Mouse (Mus musculus): ENCODE results near the gene Lpar1. TPM values are rescaled to one million over a fixed set of nuclear protein-coding genes. Genes with fewer than 3 reads are reported as not detected.

Lpar1 gene
- polyA plus RNA-seq, 1 experiment from 2014 or later = 20.4 TPM

DNA sequence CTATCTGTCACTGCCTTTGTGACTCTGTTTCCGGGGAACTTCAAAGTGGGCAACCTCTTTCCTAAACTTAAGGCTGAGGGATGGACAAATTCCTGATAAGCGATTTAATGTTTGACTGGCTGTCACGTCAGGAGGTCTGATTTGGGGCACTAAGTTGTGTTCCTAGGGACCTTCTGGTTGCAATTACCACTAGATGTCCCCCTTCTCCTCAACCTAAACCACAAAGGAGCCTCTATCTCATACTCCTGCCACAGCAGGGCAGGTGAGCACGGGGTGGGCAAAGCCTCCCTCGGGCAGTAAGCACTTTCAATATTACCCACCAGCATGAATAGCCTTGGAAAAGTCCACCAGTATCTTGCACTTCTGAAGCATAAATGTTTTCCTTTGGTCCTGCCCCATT, 134.5 kb downstream of the Lpar1 start:
- 59% methylated on average over 5 of the region's 5 CpGs for WGBS
- ATAC-seq (ENCODE audit: low FRiP score, low read depth) = no peak
- Histone ChIP-seq H3K36me3 (no peaks in the 10 kb centered on the region), H3K27ac (replicated peaks) (no peak overlapping the region), H3K4me3 (no peak overlapping the region), H3K27me3 (no peaks in the 10 kb centered on the region), H3K9me3 (no peaks in the 10 kb centered on the region), H3K9ac (no peak overlapping the region), H3K4me1 (replicated peaks) (no peaks in the 10 kb centered on the region), H3K4me2 (no peak overlapping the region)

GRCm38 (mm10) chr4:58417319-58417718, 136.4 kb downstream of the Lpar1 start:
- WGBS = 67% methylated on average over 4 of the region's 4 CpGs
- no peak for ATAC-seq (ENCODE audit: low FRiP score, low read depth)
- H3K4me1 ChIP-seq (replicated peaks) = no peaks in the 10 kb centered on the region
- no peak overlapping the region for H3K4me2 ChIP-seq
- H3K4me3 ChIP-seq = no peak overlapping the region
- no peaks in the 10 kb centered on the region for H3K36me3 ChIP-seq
- H3K27me3 ChIP-seq = no peaks in the 10 kb centered on the region
- no peaks in the 10 kb centered on the region for H3K9me3 ChIP-seq
- no peak overlapping the region for H3K9ac ChIP-seq
- H3K27ac ChIP-seq (replicated peaks) = no peak overlapping the region

- no peak for ATAC-seq (ENCODE audit: low FRiP score, low read depth)
- H3K4me2 ChIP-seq = no peak overlapping the region
- H3K4me3 ChIP-seq = no peak overlapping the region
- H3K27me3 ChIP-seq = no peaks in the 10 kb centered on the region
- no peak overlapping the region for H3K27ac ChIP-seq (replicated peaks)
- no peaks in the 10 kb centered on the region for H3K36me3 ChIP-seq
- H3K4me1 ChIP-seq (replicated peaks) = no peaks in the 10 kb centered on the region
- WGBS = 91% methylated on average over 3 of the region's 3 CpGs
- H3K9ac ChIP-seq = no peak overlapping the region
- H3K9me3 ChIP-seq = no peaks in the 10 kb centered on the region
Measured at GRCm38 (mm10) chr4:58415537-58415936, 138.2 kb downstream of the Lpar1 start.

- Histone ChIP-seq H3K9ac (no peak overlapping the region), H3K4me3 (no peak overlapping the region), H3K4me1 (replicated peaks) (no peaks in the 10 kb centered on the region), H3K27ac (replicated peaks) (no peak overlapping the region), H3K36me3 (no peaks in the 10 kb centered on the region), H3K9me3 (no peaks in the 10 kb centered on the region), H3K27me3 (no peaks in the 10 kb centered on the region), H3K4me2 (no peak overlapping the region)
- WGBS = 81% methylated on average over 13 of the region's 13 CpGs
- ATAC-seq (ENCODE audit: low FRiP score, low read depth) = no peak
Measured at GRCm38 (mm10) chr4:58413188-58414185, 140.2 kb downstream of the Lpar1 start.

DNA sequence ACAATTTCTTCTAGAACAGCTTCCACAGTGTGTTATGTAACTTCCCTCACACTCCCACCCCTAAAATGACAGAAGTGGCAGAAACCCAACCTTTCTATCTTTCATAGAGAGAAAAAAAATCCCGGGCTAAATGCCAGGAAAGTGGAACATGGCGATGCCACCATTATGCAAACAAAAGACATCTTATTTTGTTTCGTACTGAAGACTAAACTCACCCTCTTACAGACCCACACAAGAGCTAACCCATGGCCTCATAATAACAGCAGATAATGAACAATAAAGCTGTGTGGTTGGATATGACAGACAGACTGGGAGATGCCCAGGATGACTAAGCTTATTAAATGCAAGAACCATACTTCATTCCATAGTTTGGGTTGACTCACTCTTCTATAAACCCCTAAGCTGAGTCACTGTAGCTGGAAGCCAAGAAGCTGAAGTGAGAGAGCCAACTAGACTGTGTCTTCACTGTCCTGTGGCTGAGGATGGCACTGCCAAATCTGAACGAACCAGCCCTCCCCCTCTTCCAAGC, 151.7 kb downstream of the Lpar1 start:
- H3K4me3 ChIP-seq = no peak overlapping the region
- no peak overlapping the region for H3K27ac ChIP-seq (replicated peaks)
- H3K9me3 ChIP-seq = no peaks in the 10 kb centered on the region
- ATAC-seq (ENCODE audit: low FRiP score, low read depth) = no peak
- WGBS = 78% methylated on average over 4 of the region's 4 CpGs
- no peaks in the 10 kb centered on the region for H3K36me3 ChIP-seq
- H3K27me3 ChIP-seq = no peaks in the 10 kb centered on the region
- no peak overlapping the region for H3K4me2 ChIP-seq
- H3K4me1 ChIP-seq (replicated peaks) = no peaks in the 10 kb centered on the region
- H3K9ac ChIP-seq = no peak overlapping the region

DNA sequence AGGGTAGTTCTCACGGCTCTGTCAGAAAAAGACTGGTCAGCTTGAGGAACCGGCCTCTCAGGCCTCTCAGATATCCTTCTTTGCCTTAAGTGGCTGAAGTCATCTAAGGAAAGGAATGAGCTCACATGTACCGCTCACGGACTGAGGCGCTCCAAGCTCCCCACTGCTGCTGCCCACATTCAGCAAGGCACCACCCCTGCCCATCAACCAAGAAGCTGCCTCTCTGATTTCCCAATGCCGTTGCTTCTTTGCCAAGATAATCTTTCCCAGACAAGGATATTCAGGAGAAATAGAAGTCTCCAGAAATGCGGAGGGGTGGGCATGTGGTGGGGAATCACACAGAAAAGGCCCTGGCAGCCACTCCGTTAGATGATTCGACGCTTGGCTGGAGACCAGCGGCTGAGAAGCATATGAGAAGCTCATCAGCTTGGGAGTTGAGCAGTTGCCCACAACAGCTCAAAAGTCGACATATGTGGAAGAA, 152.8 kb downstream of the Lpar1 start:
- H3K9ac ChIP-seq = no peak overlapping the region
- no peak overlapping the region for H3K27ac ChIP-seq (replicated peaks)
- no peaks in the 10 kb centered on the region for H3K36me3 ChIP-seq
- no peaks in the 10 kb centered on the region for H3K4me1 ChIP-seq (replicated peaks)
- WGBS = 82% methylated on average over 12 of the region's 12 CpGs
- H3K9me3 ChIP-seq = no peaks in the 10 kb centered on the region
- no peaks in the 10 kb centered on the region for H3K27me3 ChIP-seq
- H3K4me2 ChIP-seq = no peak overlapping the region
- ATAC-seq (ENCODE audit: low FRiP score, low read depth) = no peak
- H3K4me3 ChIP-seq = no peak overlapping the region

Small RNA genes within 50 kb of the gene (microRNA-seq; reads per million reads assigned to microRNA genes)
- not detected for gene Mir3095

Other genes starting within 250 kb of the Lpar1 start
- gene Olfr267, start 233.8 kb upstream of the Lpar1 start, polyA plus RNA-seq (2015; fragmentation: Nextera tagmentation; extraction: Ambion mirVana) = 0.12 TPM in 1 of 2 replicates, not detected in the other